Mouse (Mus musculus) cerebellum, adult 2 months (tissue): ENCODE data around the gene Agrp.

ENCODE experiments used
- CTCF ChIP-seq: fragments of 200-500 bp; IDR thresholded peaks from 2 replicates; pipeline ENCODE4 v1.5.1; 2011; ENCODE audit warnings: low read depth, mild to moderate bottlenecking, control low read depth, low read length, moderate library complexity, borderline replicate concordance; ENCODE audit not compliant: insufficient read depth
- POLR2A ChIP-seq: fragments of 200-500 bp; IDR thresholded peaks from 2 replicates; pipeline ENCODE4 v1.6.1; 2011; ENCODE audit warnings: low read length, control low read depth, borderline replicate concordance; ENCODE audit not compliant: insufficient read depth

DNA sequence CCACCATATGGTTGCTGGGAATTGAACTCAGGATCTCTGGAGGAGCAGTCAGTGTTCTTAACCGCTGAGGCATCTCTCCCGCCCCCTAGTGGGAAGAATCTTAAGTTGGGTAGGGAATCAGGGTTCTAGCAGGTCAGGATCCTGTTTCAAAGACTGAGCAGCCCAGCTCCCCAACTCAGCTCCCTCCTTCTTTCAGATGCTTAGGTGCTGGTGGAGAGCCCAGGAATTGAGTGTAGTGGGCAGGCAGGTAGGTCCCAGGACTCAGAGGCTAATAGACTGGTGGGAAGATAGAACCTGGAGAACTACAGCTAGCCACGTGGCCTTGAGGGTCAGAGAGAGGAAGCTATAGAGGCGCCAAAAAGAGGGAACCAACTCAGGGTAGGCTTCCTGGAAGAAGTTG is 29.5 kb downstream of the Agrp start:
- TF ChIP-seq CTCF (0 out of 2 replicates have a peak, but pooled peaks have one; percentile 24), POLR2A (no peak)
